Mouse (Mus musculus) layer of hippocampus, adult 9-11 months (tissue): ENCODE results near the gene Polr3gl.

ENCODE experiments used
- DNase-seq: peaks from one replicate; pipeline ENCODE4 v3.0.0; 2022

Gene Polr3gl

DNA sequence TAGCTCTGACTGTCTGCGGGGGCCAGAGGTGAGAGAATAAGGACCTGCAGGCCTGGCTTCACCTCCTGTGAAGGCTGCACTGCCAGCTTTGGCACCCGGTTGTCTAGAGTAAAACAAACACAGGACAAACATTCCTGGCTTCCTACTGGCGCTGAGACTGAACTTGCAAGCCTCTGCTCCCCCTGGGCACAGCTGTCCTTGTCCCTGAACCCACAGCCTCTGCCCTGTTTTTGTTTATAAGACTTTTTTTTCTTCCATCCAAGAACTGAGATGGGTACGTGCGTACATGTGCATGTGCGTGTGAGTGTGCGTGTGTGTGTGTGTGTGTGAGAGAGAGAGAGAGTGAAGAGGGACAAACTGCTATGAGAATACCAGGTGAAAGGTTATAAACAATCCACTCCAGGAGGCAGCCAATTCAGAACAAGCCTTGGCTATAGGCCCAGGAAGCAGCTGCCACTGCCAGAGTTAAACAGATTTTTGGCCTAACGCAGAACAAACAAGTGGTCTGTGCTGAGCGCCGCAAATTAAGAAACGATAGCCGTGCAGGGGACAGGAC, 38.9 kb downstream of the Polr3gl start:
- DNase-seq: peak; percentile 51

GRCm38 (mm10) chr3:96554251-96554650, 39.7 kb downstream of the Polr3gl start:
- DNase-seq: no peak

DNA sequence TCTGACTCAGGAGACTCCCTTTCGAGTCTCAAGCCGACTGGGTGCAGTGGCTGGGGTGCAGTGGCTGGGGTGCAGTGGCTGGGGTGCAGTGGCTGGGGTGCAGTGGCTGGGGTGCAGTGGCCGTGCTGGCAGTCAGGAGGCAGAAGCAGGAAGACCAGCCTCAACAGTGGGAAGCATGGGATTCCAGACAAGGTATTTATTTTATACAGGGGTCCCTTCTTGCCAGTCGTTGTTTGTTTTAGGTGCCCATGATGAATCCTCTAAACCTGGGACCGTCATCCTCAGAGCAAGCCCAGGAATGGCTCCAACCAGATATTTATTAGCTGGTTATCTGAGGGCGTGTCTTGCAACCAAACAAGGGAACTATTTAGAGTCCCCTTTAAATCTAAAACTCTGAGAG, 40.4 kb downstream of the Polr3gl start:
- no peak for DNase-seq

DNA sequence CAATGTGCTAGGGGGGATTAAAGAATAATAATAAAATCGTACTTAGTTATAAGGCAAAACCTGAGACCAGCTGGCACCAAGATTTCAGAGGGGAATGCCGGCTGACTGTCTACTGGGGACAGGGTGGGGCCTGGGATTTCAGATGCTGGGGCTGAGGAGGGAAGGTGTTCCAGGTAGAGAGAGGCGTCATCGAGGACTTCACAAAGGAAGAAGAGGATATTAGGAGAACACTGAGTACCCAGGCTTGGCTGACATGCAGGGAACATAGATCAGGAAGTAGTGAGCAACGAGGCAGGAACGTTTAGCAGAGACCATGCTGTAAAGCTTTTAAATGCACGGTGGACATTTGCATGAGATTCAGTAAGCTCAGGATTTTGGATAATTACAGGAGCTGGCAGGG, 42.1 kb downstream of the Polr3gl start:
- no peak for DNase-seq

DNA sequence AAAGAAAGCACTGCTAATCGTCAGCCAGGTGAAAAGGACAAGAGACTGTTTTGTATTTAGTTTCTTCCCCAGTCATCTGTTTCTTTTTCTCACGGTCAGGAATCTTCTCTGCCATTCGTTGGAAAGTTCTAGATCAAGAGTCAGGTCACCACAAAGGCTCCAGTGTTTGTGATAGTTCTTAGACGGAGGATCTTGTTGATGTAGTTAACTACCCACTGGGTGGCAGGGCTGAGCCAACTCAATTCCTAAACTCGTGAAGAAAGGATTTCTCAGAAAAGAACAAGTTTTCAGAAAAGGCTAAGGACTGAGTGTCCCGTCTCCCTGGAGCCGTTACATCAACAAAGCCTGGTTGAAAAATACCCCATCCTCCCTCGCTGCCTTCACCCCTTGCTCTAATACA, 42.8 kb downstream of the Polr3gl start:
- DNase-seq: no peak

GRCm38 (mm10) chr3:96549346-96549745, 44.6 kb downstream of the Polr3gl start:
- DNase-seq: no peak

- DNase-seq: no peak
Observed at GRCm38 (mm10) chr3:96548824-96549223, 45.2 kb downstream of the Polr3gl start.

DNA sequence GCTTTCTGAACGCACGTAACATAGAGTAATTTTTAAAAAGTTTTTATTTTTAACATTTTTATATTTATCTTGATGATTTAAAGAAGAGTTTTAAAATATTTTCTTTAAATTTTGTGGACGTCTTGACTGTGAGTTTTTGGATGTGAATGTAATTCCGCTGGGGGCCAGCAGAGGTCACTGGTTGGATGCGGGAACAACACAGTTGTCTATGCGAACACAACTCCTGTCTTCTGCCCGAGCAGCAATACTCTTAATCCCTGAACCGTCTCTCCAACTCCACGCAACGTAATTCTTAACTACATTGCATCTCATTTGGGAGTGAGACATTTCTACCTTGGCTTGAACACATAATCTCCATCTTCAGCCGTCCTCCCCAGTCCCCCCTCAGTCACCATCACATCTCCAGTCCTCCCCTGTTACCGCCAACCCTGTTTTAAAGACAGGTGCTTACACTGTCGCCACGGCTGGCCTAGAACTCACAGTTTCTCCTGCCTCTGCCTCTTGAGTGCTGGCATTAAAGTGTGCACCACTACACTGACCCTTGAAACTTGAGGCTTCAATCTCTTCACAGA, 46.5 kb downstream of the Polr3gl start:
- DNase-seq: no peak

- DNase-seq: no peak
Observed at GRCm38 (mm10) chr3:96546880-96547279, 47.1 kb downstream of the Polr3gl start.

DNA sequence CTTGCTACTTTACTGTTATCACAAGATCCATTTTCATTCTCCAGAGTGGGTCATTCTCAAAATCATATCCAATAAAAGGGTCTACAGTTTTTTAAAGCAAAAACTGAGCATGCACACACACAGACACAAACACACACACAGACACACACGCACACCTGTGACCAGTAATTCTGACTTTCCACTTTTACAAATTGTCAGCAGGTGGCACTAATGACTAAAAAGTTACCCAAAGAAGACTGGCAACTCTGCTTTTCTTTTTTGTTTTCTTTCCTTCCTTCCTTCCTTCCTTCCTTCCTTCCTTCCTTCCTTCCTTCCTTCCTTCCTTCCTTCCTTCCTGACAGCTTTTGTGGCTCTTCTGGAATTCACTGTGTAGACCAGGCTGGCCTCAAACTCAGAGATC, 48.4 kb downstream of the Polr3gl start:
- no peak for DNase-seq

- DNase-seq: peak; percentile 76
Observed at GRCm38 (mm10) chr3:96543345-96543744, 50.6 kb downstream of the Polr3gl start.

DNA sequence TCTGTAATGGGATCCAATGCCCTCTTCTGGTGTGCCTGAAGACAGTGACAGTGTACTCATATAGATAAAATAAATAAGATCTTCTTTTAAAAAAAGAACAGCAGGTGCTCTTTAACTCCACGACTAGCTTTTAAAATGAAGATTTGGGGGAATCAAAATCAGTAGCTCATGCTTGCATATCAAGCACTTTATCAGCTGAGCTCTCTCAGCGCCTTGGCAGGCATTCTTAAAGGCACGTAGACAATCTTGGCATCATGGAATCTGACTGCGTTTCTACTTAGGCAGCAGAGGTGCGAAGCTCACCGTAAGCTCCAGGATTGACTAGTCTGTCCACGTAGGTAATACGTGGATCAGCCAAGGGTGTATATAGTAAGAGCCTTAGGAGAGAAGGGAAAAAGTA, 51.4 kb downstream of the Polr3gl start:
- peak; percentile 55 for DNase-seq

- no peak for DNase-seq
Observed at GRCm38 (mm10) chr3:96541328-96542078, 52.5 kb downstream of the Polr3gl start.

- DNase-seq: no peak
Observed at GRCm38 (mm10) chr3:96540740-96541139, 53.2 kb downstream of the Polr3gl start.

GRCm38 (mm10) chr3:96539316-96539715, 54.7 kb downstream of the Polr3gl start:
- no peak for DNase-seq

DNA sequence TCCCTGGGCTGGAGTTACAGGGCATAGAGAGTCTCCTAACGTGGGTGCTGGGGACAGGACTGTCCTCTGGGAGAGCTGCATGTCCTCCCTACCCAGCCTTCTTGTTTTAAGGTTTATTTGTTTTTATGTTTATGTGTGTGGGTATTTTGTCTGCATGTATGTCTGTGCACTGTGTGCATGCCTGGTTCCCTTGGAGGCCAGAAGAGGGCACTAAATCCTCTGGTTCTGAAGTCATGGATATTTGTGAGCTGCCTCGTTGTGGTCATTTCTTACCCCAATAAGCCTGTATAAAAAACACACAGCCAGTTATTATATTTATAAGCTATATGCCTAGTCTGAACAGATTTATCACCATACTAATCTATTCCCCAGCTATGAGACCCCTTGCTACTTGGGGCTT, 59.7 kb downstream of the Polr3gl start:
- DNase-seq: no peak

GRCm38 (mm10) chr3:96532050-96532449, 61.9 kb downstream of the Polr3gl start:
- DNase-seq: no peak

GRCm38 (mm10) chr3:96528506-96528905, 65.5 kb downstream of the Polr3gl start:
- DNase-seq: no peak
